Mouse (Mus musculus) central nervous system, embryonic 11.5 days (tissue): ENCODE results near the gene Mettl5. TPM values are rescaled to one million over a fixed set of nuclear protein-coding genes. Genes with fewer than 3 reads are reported as not detected.

ENCODE experiments used
- polyA plus RNA-seq: library from polyadenylated mRNA; depleted of rRNA; stranded (reverse); fragments of >200 nt; gene quantifications from 2 replicates; pipeline ENCODE4 v1.2.3, GENCODE M21; 2012; rRNA removed

Mettl5 gene
- 12.6 and 16.6 TPM in 2 replicates for polyA plus RNA-seq

DNA sequence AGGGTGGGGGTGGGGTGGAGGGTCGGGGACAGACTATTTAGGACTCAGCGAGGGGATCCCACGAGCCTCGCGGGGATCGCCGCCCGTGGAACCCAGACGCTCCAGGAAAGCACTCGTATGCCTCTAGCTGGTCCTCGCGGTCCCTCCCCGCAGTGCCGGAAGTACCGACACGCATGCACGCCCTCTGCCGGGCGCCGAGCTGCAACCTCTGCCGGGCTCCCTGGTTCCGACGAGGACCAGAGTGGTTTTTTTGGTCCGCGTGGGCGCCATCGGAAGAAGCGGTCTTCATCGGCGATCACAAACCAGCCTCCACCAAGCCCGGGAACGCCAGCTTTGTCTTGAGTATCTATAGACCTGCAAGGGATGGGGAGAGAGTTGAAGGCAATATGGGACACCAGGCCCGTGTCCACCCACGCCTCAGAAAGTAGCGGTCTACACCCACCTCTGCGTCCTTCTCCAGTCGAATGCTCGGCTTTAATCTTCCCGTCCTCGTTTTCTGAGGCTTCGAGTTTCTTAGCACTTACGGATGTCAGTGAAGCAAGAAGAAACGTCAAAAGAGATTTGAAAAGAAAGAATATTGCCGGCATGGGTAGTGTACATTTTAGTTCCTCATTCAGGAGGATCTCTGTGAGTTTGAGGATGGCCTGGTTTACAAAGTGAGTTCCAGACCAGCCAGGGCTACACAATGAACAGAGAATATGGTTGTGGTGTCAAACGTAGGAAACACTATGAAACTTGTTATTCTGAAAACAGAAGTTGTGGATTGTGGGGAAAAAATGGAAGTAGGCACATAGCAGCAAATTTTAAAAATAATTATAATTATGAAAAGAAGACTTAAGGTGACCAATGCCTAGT lies at the start of gene Mettl5:
Mettl5 (minus strand) TSS at position 165 of the 855 bp plus-strand sequence.

DNA sequence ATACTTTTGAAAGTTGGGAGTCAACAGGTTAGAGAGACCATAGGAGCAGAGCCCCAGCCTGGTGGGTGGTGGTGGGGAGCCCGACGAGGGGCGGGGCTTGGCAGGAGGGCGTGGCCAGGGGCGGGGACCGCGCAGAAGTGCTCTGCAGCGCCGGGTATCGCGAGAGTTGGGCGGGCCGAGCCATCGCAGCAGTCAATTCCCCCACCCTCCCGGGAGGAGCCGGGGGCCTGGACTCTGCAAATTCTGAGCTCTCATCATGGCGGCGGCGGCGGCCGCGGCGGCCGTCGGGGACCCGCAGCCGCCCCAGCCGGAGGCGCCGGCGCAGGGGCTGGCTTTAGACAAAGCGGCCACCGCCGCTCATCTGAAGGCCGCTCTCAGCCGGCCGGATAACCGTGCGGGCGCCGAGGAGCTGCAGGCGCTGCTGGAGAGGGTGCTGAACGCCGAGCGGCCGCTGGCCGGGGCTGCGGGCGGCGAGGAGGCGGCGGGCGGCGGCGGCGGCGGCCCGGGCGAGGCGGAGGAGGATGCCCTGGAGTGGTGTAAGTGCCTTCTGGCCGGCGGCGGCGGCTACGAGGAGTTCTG lies 11.7 kb upstream of the Mettl5 start, which contains the start of gene Ubr3:
Ubr3 (plus strand) TSS at position 208 of the 579 bp plus-strand sequence.

DNA sequence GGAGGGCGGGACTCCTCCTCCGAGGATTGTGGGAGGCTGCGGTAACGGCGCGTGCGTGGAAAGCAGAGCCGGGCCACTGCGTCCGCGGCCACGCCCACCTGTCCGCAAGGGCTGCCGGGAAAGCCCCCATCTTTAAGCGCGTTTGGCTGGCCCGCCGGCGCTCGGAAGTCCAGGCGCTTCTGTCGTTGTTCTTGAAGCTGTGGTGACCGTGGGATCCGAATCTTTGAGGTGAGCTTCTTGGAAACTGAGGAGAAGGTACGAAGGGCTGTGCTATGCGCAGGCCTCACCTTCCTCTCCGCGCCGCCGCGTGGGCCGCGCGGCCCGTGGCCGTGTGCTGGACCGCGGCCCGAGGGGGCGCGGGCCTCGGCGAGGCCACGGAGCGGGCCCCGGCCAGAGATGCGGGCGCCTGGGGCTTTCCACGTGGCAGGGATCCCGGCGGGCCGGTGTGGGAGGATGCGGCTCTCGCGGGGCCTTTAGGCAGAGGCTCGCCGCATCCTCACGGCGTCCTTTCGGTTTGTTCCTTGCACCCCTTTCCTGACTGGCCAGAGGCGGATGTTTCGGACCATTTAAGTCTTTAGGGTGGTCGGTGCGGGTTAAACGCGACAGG lies 23.8 kb downstream of the Mettl5 start, which contains the start of gene Ssb:
Ssb (plus strand) TSS at position 78 of the 607 bp plus-strand sequence.

DNA sequence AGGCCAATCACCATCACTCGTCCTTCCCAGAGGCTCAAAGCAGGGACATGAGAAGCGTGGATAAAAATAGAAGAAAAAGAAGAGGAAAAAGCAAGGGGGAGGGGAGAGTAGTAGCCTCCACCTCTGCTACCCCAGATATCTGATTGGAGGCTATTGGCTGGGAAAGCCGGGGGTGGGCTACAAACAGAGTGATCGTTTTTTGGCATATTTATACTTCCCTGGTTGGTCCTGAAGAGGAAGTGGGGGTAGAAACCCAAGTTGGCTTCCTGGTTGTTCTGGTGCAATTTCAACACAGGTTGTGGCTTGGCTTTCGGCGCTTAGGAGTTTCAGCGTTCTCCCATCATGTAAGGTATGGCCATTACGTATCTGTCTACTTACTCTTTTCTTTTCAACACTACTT lies 63.7 kb downstream of the Mettl5 start, which contains the start of gene Klhl23:
Klhl23 (plus strand) TSS at position 234 of the 400 bp plus-strand sequence.

Other genes with a start within 250 kb of the Mettl5 start
- 14.1 and 26.3 TPM in 2 replicates for gene Bbs5, start 238.4 kb downstream of the Mettl5 start, polyA plus RNA-seq
- 0.56 and 4.9 TPM in 2 replicates for gene Klhl41, start 215.5 kb downstream of the Mettl5 start, polyA plus RNA-seq
- 12.6 and 14.5 TPM in 2 replicates for gene Fastkd1, start 172.1 kb downstream of the Mettl5 start, polyA plus RNA-seq
- gene Ppig, start 163.1 kb downstream of the Mettl5 start, polyA plus RNA-seq = 35.4 and 43.0 TPM in 2 replicates
- gene Ccdc173, start 96.0 kb downstream of the Mettl5 start, polyA plus RNA-seq = 5.0 and 8.8 TPM in 2 replicates
- gene Phospho2, start 96.0 kb downstream of the Mettl5 start, polyA plus RNA-seq = 27.8 and 55.6 TPM in 2 replicates
- gene Klhl23, start 63.7 kb downstream of the Mettl5 start, polyA plus RNA-seq = 19.9 and 29.1 TPM in 2 replicates
- 273 and 614 TPM in 2 replicates for gene Ssb, start 24.1 kb downstream of the Mettl5 start, polyA plus RNA-seq
- gene Ubr3, start 11.6 kb upstream of the Mettl5 start, polyA plus RNA-seq = 21.7 and 43.0 TPM in 2 replicates
- 0.10 and 0.11 TPM in 2 replicates for gene Myo3b, start 153.5 kb upstream of the Mettl5 start, polyA plus RNA-seq